Mouse (Mus musculus): Measurements from ENCODE around the gene Sik2. TPM values are rescaled to one million over a fixed set of nuclear protein-coding genes. Genes with fewer than 3 reads are reported as not detected.

Sik2 gene
- polyA plus RNA-seq, 1 experiment from 2014 or later, result 15.2 TPM

- 81% methylated on average over 7 of the region's 7 CpGs for WGBS
- H3K4me2 ChIP-seq, result no peak overlapping the region
- no peak for ATAC-seq (ENCODE audit: low FRiP score, low read depth)
- H3K9ac ChIP-seq, result no peak overlapping the region
- H3K27me3 ChIP-seq, result no peaks in the 10 kb centered on the region
- no peaks in the 10 kb centered on the region for H3K4me1 ChIP-seq (replicated peaks)
- H3K36me3 ChIP-seq, result no peaks in the 10 kb centered on the region
- H3K9me3 ChIP-seq, result no peaks in the 10 kb centered on the region
- no peak overlapping the region for H3K27ac ChIP-seq (replicated peaks)
- H3K4me3 ChIP-seq, result no peak overlapping the region
These were observed 34.2 kb downstream of the Sik2 start for GRCm38 (mm10) chr9:50974631-50975030.

- Histone ChIP-seq H3K4me1 (replicated peaks) (no peaks in the 10 kb centered on the region), H3K9me3 (no peaks in the 10 kb centered on the region), H3K4me3 (no peak overlapping the region), H3K27me3 (no peaks in the 10 kb centered on the region), H3K36me3 (no peaks in the 10 kb centered on the region), H3K9ac (no peak overlapping the region), H3K4me2 (no peak overlapping the region), H3K27ac (replicated peaks) (no peak overlapping the region)
- WGBS, result 91% methylated on average over 4 of the region's 4 CpGs
- ATAC-seq (ENCODE audit: low FRiP score, low read depth), result no peak
These were observed 38.5 kb downstream of the Sik2 start for GRCm38 (mm10) chr9:50970413-50970812.

DNA sequence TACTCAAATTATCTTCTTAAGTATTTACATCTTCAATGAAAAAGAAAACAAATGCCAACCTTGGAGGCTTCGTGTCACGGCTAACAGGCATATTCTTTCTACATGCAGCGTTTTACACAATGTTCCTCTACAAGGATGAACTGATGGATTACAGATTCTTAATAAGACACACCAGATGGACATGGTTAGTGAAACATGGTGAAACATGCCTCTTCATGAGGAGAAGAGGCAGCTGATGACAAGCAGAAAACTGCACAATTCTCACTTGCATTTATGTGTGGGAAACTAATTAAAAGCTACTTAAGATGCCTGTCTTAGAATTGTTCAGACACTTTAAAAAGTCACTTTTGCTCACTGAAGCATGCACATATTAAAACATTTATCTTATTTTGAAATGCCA, 39.6 kb downstream of the Sik2 start:
- H3K36me3 ChIP-seq, result no peaks in the 10 kb centered on the region
- no peak overlapping the region for H3K4me2 ChIP-seq
- H3K27me3 ChIP-seq, result no peaks in the 10 kb centered on the region
- no peaks in the 10 kb centered on the region for H3K9me3 ChIP-seq
- no peak overlapping the region for H3K27ac ChIP-seq (replicated peaks)
- H3K4me1 ChIP-seq (replicated peaks), result no peaks in the 10 kb centered on the region
- no peak overlapping the region for H3K4me3 ChIP-seq
- ATAC-seq (ENCODE audit: low FRiP score, low read depth), result no peak
- no peak overlapping the region for H3K9ac ChIP-seq
- 80% methylated on average over 3 of the region's 3 CpGs for WGBS

GRCm38 (mm10) chr9:50966277-50966676, 42.6 kb downstream of the Sik2 start:
- no peak overlapping the region for H3K4me3 ChIP-seq
- no peak overlapping the region for H3K9ac ChIP-seq
- H3K9me3 ChIP-seq, result no peaks in the 10 kb centered on the region
- no peaks in the 10 kb centered on the region for H3K4me1 ChIP-seq (replicated peaks)
- no peak overlapping the region for H3K4me2 ChIP-seq
- H3K27me3 ChIP-seq, result no peaks in the 10 kb centered on the region
- H3K36me3 ChIP-seq, result no peaks in the 10 kb centered on the region
- ATAC-seq (ENCODE audit: low FRiP score, low read depth), result no peak
- no peak overlapping the region for H3K27ac ChIP-seq (replicated peaks)
- 85% methylated on average over 2 of the region's 2 CpGs for WGBS

DNA sequence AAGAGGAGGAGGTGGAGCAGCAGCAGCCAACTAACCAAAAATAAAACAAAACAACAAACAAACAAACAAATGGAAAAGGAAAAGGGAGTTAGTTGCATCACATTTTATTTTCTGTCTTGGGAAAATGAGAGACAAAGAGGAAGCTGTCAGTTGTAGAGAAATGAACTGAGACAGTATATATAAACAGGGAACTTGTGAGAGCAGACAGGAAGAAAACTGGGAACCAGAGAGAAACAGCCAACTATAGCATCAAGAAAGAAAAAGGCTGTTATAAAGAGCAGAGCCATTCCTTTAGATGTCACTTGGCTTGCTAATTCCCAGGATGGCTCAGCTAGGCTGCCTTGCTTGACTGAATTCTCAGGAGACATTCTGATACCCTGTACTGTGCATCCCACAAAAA, 43.5 kb downstream of the Sik2 start:
- Histone ChIP-seq H3K9ac (no peak overlapping the region), H3K4me2 (no peak overlapping the region), H3K36me3 (no peaks in the 10 kb centered on the region), H3K9me3 (no peaks in the 10 kb centered on the region), H3K4me1 (replicated peaks) (no peaks in the 10 kb centered on the region), H3K4me3 (no peak overlapping the region), H3K27me3 (no peaks in the 10 kb centered on the region), H3K27ac (replicated peaks) (no peak overlapping the region)
- ATAC-seq (ENCODE audit: low FRiP score, low read depth), result no peak

DNA sequence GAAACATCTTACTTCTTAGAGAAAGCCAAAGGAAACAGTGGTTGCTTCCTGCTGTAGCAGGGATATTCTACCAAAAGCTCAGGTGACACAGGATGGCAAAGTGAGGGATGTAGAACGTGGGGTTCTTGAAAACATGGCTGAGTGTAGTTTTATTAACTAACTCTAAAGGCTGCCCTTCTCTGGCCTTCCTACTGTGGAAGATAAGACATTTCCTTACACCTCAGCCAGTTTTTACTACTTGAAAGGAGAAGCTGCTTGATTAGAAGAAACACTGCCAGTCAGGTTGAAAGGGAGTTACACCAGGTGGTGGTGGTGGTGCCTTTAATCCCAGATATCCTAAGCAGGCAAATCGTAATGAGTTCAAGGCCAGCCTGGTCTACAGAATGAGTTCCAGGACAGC, 44.0 kb downstream of the Sik2 start:
- Histone ChIP-seq H3K27ac (replicated peaks) (no peak overlapping the region), H3K4me1 (replicated peaks) (no peaks in the 10 kb centered on the region), H3K9ac (no peak overlapping the region), H3K27me3 (no peaks in the 10 kb centered on the region), H3K4me2 (no peak overlapping the region), H3K4me3 (no peak overlapping the region), H3K9me3 (no peaks in the 10 kb centered on the region), H3K36me3 (no peaks in the 10 kb centered on the region)
- 85% methylated on average over 2 of the region's 2 CpGs for WGBS
- ATAC-seq (ENCODE audit: low FRiP score, low read depth), result no peak

- no peak for ATAC-seq (ENCODE audit: low FRiP score, low read depth)
- Histone ChIP-seq H3K9ac (no peak overlapping the region), H3K4me1 (replicated peaks) (no peaks in the 10 kb centered on the region), H3K27ac (replicated peaks) (no peak overlapping the region), H3K4me2 (no peak overlapping the region), H3K36me3 (no peaks in the 10 kb centered on the region), H3K27me3 (no peaks in the 10 kb centered on the region), H3K4me3 (no peak overlapping the region), H3K9me3 (no peaks in the 10 kb centered on the region)
- WGBS, result 42% methylated on average over 6 of the region's 6 CpGs
These were observed 50.9 kb downstream of the Sik2 start for GRCm38 (mm10) chr9:50957956-50958489.

- WGBS, result 84% methylated on average over 3 of the region's 3 CpGs
- H3K4me1 ChIP-seq (replicated peaks), result no peaks in the 10 kb centered on the region
- no peak overlapping the region for H3K4me3 ChIP-seq
- no peaks in the 10 kb centered on the region for H3K36me3 ChIP-seq
- no peaks in the 10 kb centered on the region for H3K27me3 ChIP-seq
- no peak overlapping the region for H3K27ac ChIP-seq (replicated peaks)
- ATAC-seq (ENCODE audit: low FRiP score, low read depth), result no peak
- H3K4me2 ChIP-seq, result no peak overlapping the region
- no peak overlapping the region for H3K9ac ChIP-seq
- H3K9me3 ChIP-seq, result no peaks in the 10 kb centered on the region
These were observed 53.7 kb downstream of the Sik2 start for GRCm38 (mm10) chr9:50955176-50955575.

GRCm38 (mm10) chr9:50948097-50948823, 60.6 kb downstream of the Sik2 start:
- no peak overlapping the region for H3K4me2 ChIP-seq
- ATAC-seq (ENCODE audit: low FRiP score, low read depth), result no peak
- no peak overlapping the region for H3K27ac ChIP-seq (replicated peaks)
- H3K27me3 ChIP-seq, result no peaks in the 10 kb centered on the region
- H3K36me3 ChIP-seq, result no peaks in the 10 kb centered on the region
- H3K9ac ChIP-seq, result no peak overlapping the region
- H3K4me1 ChIP-seq (replicated peaks), result no peaks in the 10 kb centered on the region
- 93% methylated on average over 7 of the region's 7 CpGs for WGBS
- H3K4me3 ChIP-seq, result no peak overlapping the region
- H3K9me3 ChIP-seq, result no peaks in the 10 kb centered on the region

- H3K27ac ChIP-seq (replicated peaks), result no peak overlapping the region
- WGBS, result 65% methylated on average over 1 of the region's 1 CpGs
- no peaks in the 10 kb centered on the region for H3K36me3 ChIP-seq
- no peaks in the 10 kb centered on the region for H3K9me3 ChIP-seq
- no peak overlapping the region for H3K9ac ChIP-seq
- H3K4me3 ChIP-seq, result no peak overlapping the region
- no peaks in the 10 kb centered on the region for H3K27me3 ChIP-seq
- H3K4me1 ChIP-seq (replicated peaks), result no peaks in the 10 kb centered on the region
- ATAC-seq (ENCODE audit: low FRiP score, low read depth), result no peak
- no peak overlapping the region for H3K4me2 ChIP-seq
These were observed 62.5 kb downstream of the Sik2 start for GRCm38 (mm10) chr9:50946338-50946737.

DNA sequence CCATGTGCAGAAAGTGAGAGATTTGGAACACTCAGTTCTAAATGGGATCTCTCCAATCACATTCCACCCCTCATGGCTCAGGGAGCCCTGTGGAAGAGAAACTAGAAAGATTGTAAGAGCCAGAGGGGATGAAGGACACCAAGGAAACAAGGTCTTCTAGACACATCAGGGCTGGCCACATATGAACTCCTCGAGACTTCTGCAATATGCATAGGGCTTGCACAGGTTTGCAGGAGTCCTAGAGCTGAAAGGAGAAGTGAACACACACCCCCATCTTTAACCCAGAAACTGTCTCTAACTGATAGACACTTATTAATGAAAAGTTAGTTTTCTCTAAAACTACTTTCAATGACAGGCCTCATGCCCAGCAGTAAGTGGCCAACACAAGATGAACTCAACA, 64.0 kb downstream of the Sik2 start:
- no peaks in the 10 kb centered on the region for H3K4me1 ChIP-seq (replicated peaks)
- no peaks in the 10 kb centered on the region for H3K27me3 ChIP-seq
- no peaks in the 10 kb centered on the region for H3K36me3 ChIP-seq
- 96% methylated on average over 1 of the region's 1 CpGs for WGBS
- no peak overlapping the region for H3K9ac ChIP-seq
- ATAC-seq (ENCODE audit: low FRiP score, low read depth), result no peak
- H3K4me3 ChIP-seq, result no peak overlapping the region
- H3K27ac ChIP-seq (replicated peaks), result no peak overlapping the region
- H3K4me2 ChIP-seq, result no peak overlapping the region
- H3K9me3 ChIP-seq, result no peaks in the 10 kb centered on the region

DNA sequence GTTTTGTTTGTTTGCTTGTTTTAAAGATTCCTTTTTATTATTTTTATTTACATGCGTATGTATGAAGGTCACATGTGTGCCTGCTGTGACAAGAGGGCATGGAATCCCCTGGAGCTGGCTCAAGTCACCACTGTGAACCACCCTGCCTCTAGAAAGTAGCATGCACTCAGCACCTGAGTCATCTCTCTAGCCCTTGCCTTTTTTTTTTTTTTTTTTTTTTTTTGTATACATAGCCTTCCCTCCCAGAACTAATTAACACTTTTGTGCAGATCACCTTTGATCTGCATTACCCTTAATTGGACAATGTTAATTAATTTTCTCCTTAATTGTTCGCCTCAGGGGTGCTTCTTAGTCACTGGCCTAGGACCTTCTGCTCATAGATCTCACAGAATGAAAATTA, 66.2 kb downstream of the Sik2 start:
- 84% methylated on average over 2 of the region's 2 CpGs for WGBS
- H3K9ac ChIP-seq, result no peak overlapping the region

More for the DNA sequence above, 66.2 kb downstream of the Sik2 start:
- Histone ChIP-seq H3K4me3 (no peak overlapping the region), H3K4me2 (no peak overlapping the region), H3K27ac (replicated peaks) (no peak overlapping the region), H3K9me3 (no peaks in the 10 kb centered on the region), H3K36me3 (no peaks in the 10 kb centered on the region), H3K27me3 (no peaks in the 10 kb centered on the region), H3K4me1 (replicated peaks) (no peaks in the 10 kb centered on the region)
- ATAC-seq (ENCODE audit: low FRiP score, low read depth), result no peak
